Mouse (Mus musculus) lung, embryonic 15.5 days (tissue): ENCODE measurements around the gene Zscan10. TPM values are rescaled to one million over a fixed set of nuclear protein-coding genes. Genes with fewer than 3 reads are reported as not detected.
A peak's percentile ranks its signal among the peaks of the same experiment; 100 is the strongest.

Experiments
- ATAC-seq: fragments of 200-750 bp; cut with Nextera tagmentation; 2 replicates; pipeline ENCODE4 v1.8.0; 2017; ENCODE audit warnings: moderate number of reproducible peaks, borderline replicate concordance; ENCODE audit not compliant: low FRiP score, low TSS enrichment; ENCODE audit errors: extremely low read depth
- H3K27ac ChIP-seq: fragments of 300-500 bp; sonication (generic); 2 replicates; pipeline ENCODE4 v1.5.1; 2015; ENCODE audit warnings: moderate library complexity, mild to moderate bottlenecking, inconsistent platforms
- H3K27me3 ChIP-seq: fragments of 300-500 bp; sonication (generic); 2 replicates; pipeline ENCODE4 v1.6.1; 2015; ENCODE audit warnings: inconsistent platforms
- H3K36me3 ChIP-seq: fragments of 300-500 bp; sonication (generic); 2 replicates; pipeline ENCODE4 v1.6.1; 2015; ENCODE audit warnings: inconsistent platforms
- H3K4me1 ChIP-seq: fragments of 300-500 bp; sonication (generic); 2 replicates; pipeline ENCODE4 v1.6.1; 2015; ENCODE audit warnings: inconsistent platforms
- H3K4me2 ChIP-seq: fragments of 300-500 bp; sonication (generic); 2 replicates; pipeline ENCODE4 v1.6.1; 2015; ENCODE audit warnings: inconsistent platforms, mild to moderate bottlenecking, moderate library complexity
- H3K4me3 ChIP-seq: fragments of 300-500 bp; sonication (generic); 2 replicates; pipeline ENCODE4 v1.5.1; 2015; ENCODE audit warnings: mild to moderate bottlenecking, inconsistent platforms
- H3K9ac ChIP-seq: fragments of 300-500 bp; sonication (generic); 2 replicates; pipeline ENCODE4 v1.6.1; 2015; ENCODE audit warnings: inconsistent platforms
- H3K9me3 ChIP-seq: fragments of 300-500 bp; sonication (generic); 2 replicates; pipeline ENCODE4 v1.6.1; 2016; ENCODE audit warnings: inconsistent platforms
- WGBS: fragments of 180-500 bp; shearing (Covaris S2); methylation state at CpG from one replicate; pipeline ENCODE4 v1.1.7; 2015; 5-methylcytosine and 5-hydroxymethylcytosine counted together
- polyA plus RNA-seq: library from polyadenylated mRNA; unstranded; fragments of >200 nt; fragmentation: Nextera tagmentation; extraction: Ambion mirVana; gene quantifications from 2 replicates; pipeline ENCODE4 v1.2.1, GENCODE M21; 2015

The Zscan10 gene
- polyA plus RNA-seq, 1 experiment from 2014 or later, result 0.40 TPM

GRCm38 (mm10) chr17:23566787-23567186 is 33.9 kb upstream of the Zscan10 start:
- Histone ChIP-seq H3K9ac (no peak overlapping the region), H3K4me3 (no peak overlapping the region), H3K36me3 (no peaks in the 10 kb centered on the region), H3K9me3 (no peaks in the 10 kb centered on the region), H3K27ac (no peak overlapping the region), H3K4me2 (no peak overlapping the region), H3K4me1 (peaks cover 10% of the 10 kb centered on the region), H3K27me3 (no peaks in the 10 kb centered on the region)
- no peak for ATAC-seq
- WGBS, result 44% methylated on average over 5 of the region's 5 CpGs

DNA sequence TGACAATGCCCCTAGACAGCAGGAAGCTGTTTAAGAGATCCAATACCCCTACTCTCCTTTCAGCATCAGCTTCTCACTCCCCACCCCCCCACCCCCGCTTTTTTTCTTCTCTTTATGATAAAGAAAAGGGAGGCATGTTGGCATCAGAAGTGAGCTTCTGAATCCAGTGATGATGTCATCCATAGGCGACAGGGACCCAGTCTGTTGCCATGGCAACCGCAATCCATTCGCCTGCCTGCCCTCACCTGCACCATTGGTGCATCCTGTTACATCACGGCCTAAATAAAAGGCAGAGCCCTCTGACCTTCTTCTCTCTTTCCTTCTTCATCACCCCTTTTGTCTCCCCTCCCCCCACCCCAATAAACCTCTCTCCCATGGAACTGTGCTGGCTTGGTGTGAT is 32.3 kb upstream of the Zscan10 start:
- no peak for ATAC-seq
- Histone ChIP-seq H3K4me2 (no peak overlapping the region), H3K4me3 (no peak overlapping the region), H3K4me1 (peaks cover 7% of the 10 kb centered on the region), H3K9ac (no peak overlapping the region), H3K27ac (no peak overlapping the region), H3K27me3 (no peaks in the 10 kb centered on the region), H3K36me3 (no peaks in the 10 kb centered on the region), H3K9me3 (no peaks in the 10 kb centered on the region)
- WGBS, result 53% methylated on average over 5 of the region's 5 CpGs

- Histone ChIP-seq H3K9ac (no peak overlapping the region), H3K9me3 (no peaks in the 10 kb centered on the region)
- ATAC-seq, result no peak
Measured at GRCm38 (mm10) chr17:23570017-23570416, 30.6 kb upstream of the Zscan10 start.

DNA sequence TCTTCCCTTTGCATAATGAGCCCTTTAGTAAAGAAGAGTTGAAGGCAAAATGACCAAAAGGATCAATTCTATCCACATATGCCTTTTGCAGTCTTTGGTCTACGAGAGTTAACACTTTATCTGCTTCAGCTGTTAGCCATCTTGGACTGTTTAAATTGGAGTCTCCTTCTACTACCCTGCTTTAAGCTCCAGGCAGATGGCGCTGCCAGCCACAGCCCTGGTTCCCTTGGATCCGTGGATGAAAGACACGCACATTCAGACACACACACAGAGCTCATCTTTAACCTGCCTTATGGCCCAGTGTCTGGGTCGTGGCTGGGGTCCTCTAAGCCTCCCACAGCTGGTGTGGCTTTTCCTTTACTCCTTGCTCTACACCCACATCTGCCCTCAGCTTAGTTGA is 29.6 kb upstream of the Zscan10 start:
- H3K4me2 ChIP-seq, result no peak overlapping the region
- H3K36me3 ChIP-seq, result peaks cover 21% of the 10 kb centered on the region
- H3K4me3 ChIP-seq, result no peak overlapping the region
- no peak for ATAC-seq
- H3K4me1 ChIP-seq, result no peaks in the 10 kb centered on the region
- H3K9me3 ChIP-seq, result no peaks in the 10 kb centered on the region
- no peak overlapping the region for H3K9ac ChIP-seq
- no peaks in the 10 kb centered on the region for H3K27me3 ChIP-seq
- 16% methylated on average over 5 of the region's 5 CpGs for WGBS
- no peak overlapping the region for H3K27ac ChIP-seq

More at GRCm38 (mm10) chr17:23570017-23570416, 30.6 kb upstream of the Zscan10 start:
- no peak overlapping the region for H3K4me3 ChIP-seq
- H3K27me3 ChIP-seq, result no peaks in the 10 kb centered on the region
- peaks cover 10% of the 10 kb centered on the region for H3K36me3 ChIP-seq
- peaks cover 2% of the 10 kb centered on the region for H3K4me1 ChIP-seq
- H3K4me2 ChIP-seq, result no peak overlapping the region
- no peak overlapping the region for H3K27ac ChIP-seq
- 30% methylated on average over 6 of the region's 6 CpGs for WGBS

DNA sequence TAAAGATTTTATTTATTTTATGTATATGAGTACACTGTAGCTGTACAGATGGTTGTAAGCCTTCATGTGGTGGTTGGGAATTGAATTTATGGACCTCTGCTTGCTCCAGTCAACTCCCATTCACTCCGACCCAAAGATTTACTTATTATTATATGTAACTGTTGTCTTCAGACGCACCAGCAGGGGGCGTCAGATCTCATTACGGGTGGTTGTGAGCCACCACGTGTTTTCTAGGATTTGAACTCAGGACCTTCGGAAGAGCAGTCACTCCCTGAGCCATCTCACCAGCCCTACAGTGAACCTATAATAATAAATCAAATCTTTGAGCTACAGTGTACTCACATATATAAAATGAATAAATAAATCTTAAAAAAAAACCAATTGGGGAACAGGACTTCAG is 28.6 kb upstream of the Zscan10 start:
- H3K4me3 ChIP-seq, result no peak overlapping the region
- H3K27ac ChIP-seq, result no peak overlapping the region
- no peaks in the 10 kb centered on the region for H3K27me3 ChIP-seq
- no peaks in the 10 kb centered on the region for H3K9me3 ChIP-seq
- ATAC-seq, result no peak
- WGBS, result 83% methylated on average over 6 of the region's 6 CpGs
- no peak overlapping the region for H3K4me2 ChIP-seq
- peaks cover 31% of the 10 kb centered on the region for H3K36me3 ChIP-seq
- no peaks in the 10 kb centered on the region for H3K4me1 ChIP-seq
- no peak overlapping the region for H3K9ac ChIP-seq

GRCm38 (mm10) chr17:23574130-23574529 is 26.5 kb upstream of the Zscan10 start:
- no peak for ATAC-seq
- Histone ChIP-seq H3K27me3 (no peaks in the 10 kb centered on the region), H3K4me3 (no peak overlapping the region), H3K27ac (no peak overlapping the region), H3K9me3 (no peaks in the 10 kb centered on the region), H3K36me3 (peaks cover 45% of the 10 kb centered on the region), H3K9ac (no peak overlapping the region), H3K4me1 (no peaks in the 10 kb centered on the region), H3K4me2 (no peak overlapping the region)
- 90% methylated on average over 8 of the region's 8 CpGs for WGBS

DNA sequence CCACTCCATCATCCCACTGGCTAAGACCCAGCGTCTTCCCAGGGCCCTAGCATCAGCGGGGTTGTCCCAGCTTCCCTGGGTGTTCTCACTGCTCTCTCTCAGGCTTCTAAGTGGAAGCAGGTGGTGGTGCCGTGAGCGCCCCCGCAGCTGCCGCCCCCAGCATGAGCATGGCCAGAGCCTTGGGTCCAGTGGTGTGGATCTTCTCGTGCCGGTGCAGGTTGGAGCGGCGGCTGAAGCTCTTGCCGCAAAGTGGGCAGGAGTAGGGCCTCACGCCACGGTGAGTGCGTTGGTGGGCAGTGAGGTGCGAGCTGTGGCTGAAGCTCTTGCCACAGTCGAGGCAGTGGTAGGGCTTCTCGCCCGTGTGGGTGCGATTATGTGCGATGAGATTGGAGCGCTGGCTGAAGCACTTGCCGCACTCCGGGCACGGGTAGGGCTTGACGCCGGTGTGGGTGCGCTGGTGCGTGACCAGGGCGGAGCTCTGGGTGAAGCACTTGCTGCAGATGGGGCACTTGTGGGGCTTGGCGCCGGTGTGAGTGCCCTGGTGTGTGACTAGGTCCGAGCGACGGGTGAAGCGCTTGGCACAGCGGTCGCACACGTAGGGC is 24.6 kb upstream of the Zscan10 start:
- WGBS, result 96% methylated on average over 38 of the region's 38 CpGs
- Histone ChIP-seq H3K27ac (no peak overlapping the region), H3K9me3 (no peaks in the 10 kb centered on the region), H3K4me1 (no peaks in the 10 kb centered on the region), H3K36me3 (peaks cover 63% of the 10 kb centered on the region), H3K4me3 (no peak overlapping the region), H3K4me2 (no peak overlapping the region), H3K9ac (no peak overlapping the region), H3K27me3 (no peaks in the 10 kb centered on the region)
- ATAC-seq, result 0 out of 2 replicates have a peak, but pooled peaks have one; percentile 19

DNA sequence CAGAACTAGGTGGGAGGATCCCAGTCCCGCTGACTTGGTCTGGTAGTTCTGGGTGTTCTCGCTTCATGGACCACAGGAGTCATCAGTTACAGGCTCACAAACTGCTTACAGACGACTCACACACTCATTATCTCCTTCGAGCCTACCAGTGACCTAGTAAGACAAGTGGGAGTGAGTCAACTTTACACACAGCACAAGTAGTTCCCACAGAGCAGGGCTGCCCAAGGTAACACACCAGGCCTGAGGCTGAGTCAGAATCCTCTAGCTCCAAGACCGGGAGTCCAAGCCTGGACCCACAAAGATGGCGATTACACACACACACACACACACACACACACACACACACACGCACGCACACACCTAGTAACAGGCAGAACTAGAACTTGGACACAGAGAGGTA is 15.9 kb upstream of the Zscan10 start:
- ATAC-seq, result 0 out of 2 replicates have a peak, but pooled peaks have one; percentile 17
- WGBS, result 78% methylated on average over 7 of the region's 8 CpGs
- Histone ChIP-seq H3K27me3 (no peaks in the 10 kb centered on the region), H3K4me3 (peak overlapping the region; percentile 67), H3K9me3 (no peaks in the 10 kb centered on the region), H3K27ac (no peak overlapping the region), H3K4me2 (peak overlapping the region; percentile 79), H3K36me3 (peaks cover 19% of the 10 kb centered on the region), H3K4me1 (peaks cover 20% of the 10 kb centered on the region), H3K9ac (peak overlapping the region; percentile 67; the same call in 1 of the 2 replicates)

DNA sequence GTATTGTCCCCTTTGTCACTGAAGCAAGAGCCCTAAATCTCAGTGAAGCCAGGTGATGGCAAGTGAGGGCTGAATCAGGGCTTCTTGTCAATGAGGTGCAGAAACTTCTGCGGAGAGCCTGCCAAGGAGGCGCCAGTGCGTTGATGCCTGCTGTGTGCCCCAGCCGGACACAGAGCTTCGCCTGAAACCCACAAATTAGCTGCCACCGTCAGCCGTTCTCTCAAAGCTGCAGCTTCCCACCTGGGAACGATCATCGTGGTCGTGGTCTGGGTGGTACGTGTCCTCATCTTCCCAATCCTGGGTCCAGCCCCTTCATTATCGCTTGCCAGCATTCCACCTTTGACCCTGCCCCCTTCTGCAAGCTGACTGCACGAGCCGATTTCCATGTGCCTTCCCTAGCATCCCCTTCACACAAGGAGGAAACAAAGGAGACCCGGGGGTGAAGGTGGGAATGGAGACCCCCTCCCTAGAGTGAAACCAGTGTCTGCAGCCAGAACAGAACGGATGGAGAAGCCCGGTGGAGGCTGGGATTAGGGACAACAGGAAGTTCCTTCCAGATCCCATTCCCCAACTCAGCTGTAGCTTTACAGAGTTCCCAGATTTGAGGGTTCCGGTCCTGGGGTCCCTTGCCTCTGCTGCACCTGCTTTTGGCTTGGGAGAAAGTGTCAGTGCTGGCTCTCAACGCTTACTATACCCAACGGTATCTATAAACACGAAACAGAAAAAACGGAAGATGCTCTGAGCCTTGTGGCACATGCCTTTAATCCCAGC is 14.8 kb upstream of the Zscan10 start:
- Histone ChIP-seq H3K9me3 (no peaks in the 10 kb centered on the region), H3K4me3 (peak overlapping the region; percentile 67), H3K9ac (peak overlapping the region; percentile 67), H3K36me3 (peaks cover 8% of the 10 kb centered on the region), H3K4me2 (peak overlapping the region; percentile 79), H3K27me3 (no peaks in the 10 kb centered on the region), H3K4me1 (peaks cover 20% of the 10 kb centered on the region), H3K27ac (no peak overlapping the region)
- WGBS, result under 1% methylated on average over 22 of the region's 22 CpGs
- ATAC-seq, result peak; percentile 85

DNA sequence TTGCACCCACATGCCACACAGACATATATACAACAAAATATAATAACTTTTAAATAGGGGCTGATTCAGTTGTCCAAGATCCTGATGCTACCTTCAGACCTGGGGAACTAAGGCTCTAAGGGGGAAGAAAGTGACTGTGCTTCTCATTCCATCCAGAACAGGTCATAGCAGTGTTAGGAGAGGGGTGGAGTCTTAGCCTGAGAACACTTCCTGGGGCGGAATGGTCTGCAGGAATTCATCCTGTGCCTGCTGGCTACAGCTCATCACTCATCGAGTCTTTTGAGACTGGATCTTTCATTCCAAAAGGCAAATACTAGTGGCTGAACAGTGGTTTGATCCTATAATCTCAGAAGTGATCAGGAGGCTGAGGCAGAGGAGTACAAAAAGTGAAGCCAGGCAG is 13.4 kb upstream of the Zscan10 start:
- Histone ChIP-seq H3K9ac (no peak overlapping the region), H3K4me1 (peaks cover 24% of the 10 kb centered on the region), H3K4me3 (no peak overlapping the region), H3K27ac (no peak overlapping the region), H3K27me3 (no peaks in the 10 kb centered on the region), H3K9me3 (no peaks in the 10 kb centered on the region), H3K4me2 (no peak overlapping the region), H3K36me3 (no peaks in the 10 kb centered on the region)
- no peak for ATAC-seq
- 46% methylated on average over 2 of the region's 2 CpGs for WGBS

DNA sequence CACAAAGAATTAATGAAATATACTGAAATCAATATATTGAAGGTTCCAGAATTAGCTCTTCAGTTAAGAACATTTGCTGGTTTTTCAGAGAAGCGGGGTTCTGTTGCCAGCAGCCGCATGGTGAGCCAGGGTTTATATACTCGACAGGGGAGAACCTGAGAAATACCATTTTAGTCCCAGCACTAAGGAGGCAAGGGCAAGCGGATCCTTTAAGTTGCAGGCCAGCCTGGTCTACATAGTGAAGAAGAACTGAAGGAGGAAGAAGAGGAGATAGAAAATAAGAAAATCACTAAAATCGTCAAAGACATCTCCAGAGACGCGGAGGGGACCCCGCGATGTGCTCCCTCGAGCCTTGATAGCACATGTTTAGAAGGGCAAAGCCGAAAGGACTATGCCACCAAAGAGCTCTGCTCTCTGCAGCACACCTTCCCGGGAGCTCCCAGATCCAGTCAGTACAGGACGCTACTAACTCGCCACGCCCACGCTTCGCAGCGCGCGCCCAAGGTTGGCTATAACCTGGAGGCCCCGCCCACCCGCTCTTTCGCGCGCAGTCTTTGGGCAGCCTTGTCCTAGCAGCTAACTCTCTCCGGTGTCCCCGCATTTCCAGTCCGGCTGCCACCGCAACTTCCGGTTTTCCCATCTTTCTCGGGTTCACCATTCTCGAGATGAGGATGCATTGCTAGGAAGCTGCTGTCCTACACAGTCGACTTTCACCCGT is 8.3 kb upstream of the Zscan10 start:
- Histone ChIP-seq H3K27me3 (no peaks in the 10 kb centered on the region), H3K4me3 (peak overlapping the region; percentile 44), H3K9me3 (no peaks in the 10 kb centered on the region), H3K4me2 (peak overlapping the region; percentile 73), H3K4me1 (peaks cover 6% of the 10 kb centered on the region), H3K9ac (peak overlapping the region; percentile 61), H3K27ac (peak overlapping the region; percentile 78), H3K36me3 (no peaks in the 10 kb centered on the region)
- ATAC-seq, result peak; percentile 99
- 6% methylated on average over 34 of the region's 34 CpGs for WGBS

DNA sequence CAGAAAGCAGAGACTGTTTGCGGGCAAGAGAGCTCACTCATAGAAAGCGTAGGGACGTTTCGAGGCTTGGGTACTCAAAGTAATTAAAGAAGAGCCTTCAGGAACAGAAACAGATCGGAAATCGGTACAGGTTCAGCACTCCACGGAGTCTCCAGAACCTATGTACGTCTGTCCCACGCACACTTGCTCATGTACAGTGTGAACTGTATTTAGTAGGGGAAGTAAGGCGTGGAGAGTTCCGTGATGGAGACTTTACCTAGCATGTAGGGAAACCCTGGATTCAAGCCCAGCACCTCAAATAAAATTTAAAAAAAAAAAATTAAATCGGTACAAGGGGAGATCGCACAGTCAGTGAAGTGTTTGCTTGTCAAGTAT is 7.7 kb upstream of the Zscan10 start:
- ATAC-seq, result peak; percentile 63; the same call in 1 of the 2 replicates
- Histone ChIP-seq H3K27ac (peak overlapping the region; percentile 78), H3K4me2 (peak overlapping the region; percentile 73), H3K27me3 (no peaks in the 10 kb centered on the region), H3K4me1 (peaks cover 6% of the 10 kb centered on the region), H3K9ac (peak overlapping the region; percentile 61), H3K36me3 (no peaks in the 10 kb centered on the region), H3K9me3 (no peaks in the 10 kb centered on the region), H3K4me3 (peak overlapping the region; percentile 44)
- 10% methylated on average over 13 of the region's 13 CpGs for WGBS
